Mouse (Mus musculus) lung, postnatal 0 days (tissue): ENCODE results near the gene Neurod4.

Source experiments
- CTCF ChIP-seq: IDR thresholded peaks from 2 replicates; pipeline ENCODE4 v1.5.1; 2016; ENCODE audit warnings: antibody characterized with exemption, mild to moderate bottlenecking
- EP300 ChIP-seq: IDR thresholded peaks from 2 replicates; pipeline ENCODE4 v1.6.1; 2016; ENCODE audit warnings: antibody characterized with exemption, mild to moderate bottlenecking, control low read depth

DNA sequence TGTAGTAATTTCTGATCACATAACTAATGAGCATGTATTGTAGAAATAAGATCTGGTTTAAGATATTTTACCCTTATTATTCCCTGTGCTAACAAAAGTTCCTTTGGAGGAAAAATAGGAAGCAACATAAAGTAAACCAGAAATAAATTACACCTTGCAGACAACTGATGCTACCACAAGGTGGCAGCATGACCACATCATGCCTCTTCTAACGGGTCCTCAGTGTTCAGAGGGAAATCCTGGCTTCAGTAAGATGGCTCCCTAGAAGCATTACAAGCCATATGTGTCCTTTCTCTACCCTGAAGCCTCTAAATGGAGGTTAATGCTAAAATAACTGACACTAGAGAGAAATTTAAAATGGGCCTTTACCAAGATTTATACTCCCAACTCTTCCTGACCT, 51.8 kb downstream of the Neurod4 start:
- TF ChIP-seq CTCF (peak; percentile 79), EP300 (no peak)
